Mouse (Mus musculus) heart, adult 2 months (tissue): ENCODE results near the gene Prrx2.

Experiments
- CTCF ChIP-seq: fragments of 200-600 bp; IDR thresholded peaks from 2 replicates; pipeline ENCODE4 v1.8.1; 2022; ENCODE audit warnings: antibody characterized with exemption, mild to moderate bottlenecking, moderate library complexity
- EP300 ChIP-seq: fragments of 200-500 bp; IDR thresholded peaks from 2 replicates; pipeline ENCODE4 v1.6.1; 2011; ENCODE audit warnings: low read depth, low read length, control low read depth; ENCODE audit not compliant: insufficient read depth

- no peak for TF ChIP-seq CTCF
- no peak for TF ChIP-seq EP300
Measured at GRCm38 (mm10) chr2:30833644-30834043, 1.1 kb upstream of the Prrx2 start.
